Mouse (Mus musculus) embryonic facial prominence, embryonic 13.5 days (tissue): ENCODE measurements around the gene Abcf2. TPM values are rescaled to one million over a fixed set of nuclear protein-coding genes. Genes with fewer than 3 reads are reported as not detected.

ENCODE experiments used
- ATAC-seq: fragments of 200-750 bp; cut with Nextera tagmentation; 2 replicates; pipeline ENCODE4 v1.8.0; 2017; ENCODE audit warnings: low read depth; ENCODE audit not compliant: insufficient number of reproducible peaks, insufficient read depth, low FRiP score, low TSS enrichment
- H3K27ac ChIP-seq: fragments of 300-500 bp; sonication (generic); 2 replicates; pipeline ENCODE4 v1.5.1; 2015; ENCODE audit warnings: moderate library complexity, mild to moderate bottlenecking, inconsistent platforms
- H3K27me3 ChIP-seq: fragments of 300-500 bp; sonication (generic); 2 replicates; pipeline ENCODE4 v1.6.1; 2015; ENCODE audit warnings: mild to moderate bottlenecking, inconsistent platforms
- H3K36me3 ChIP-seq: fragments of 300-500 bp; sonication (generic); 2 replicates; pipeline ENCODE4 v1.6.1; 2015; ENCODE audit warnings: mild to moderate bottlenecking, inconsistent platforms
- H3K4me1 ChIP-seq: fragments of 300-500 bp; sonication (generic); 2 replicates; pipeline ENCODE4 v1.6.1; 2015; ENCODE audit warnings: inconsistent platforms
- H3K4me2 ChIP-seq: fragments of 300-500 bp; sonication (generic); 2 replicates; pipeline ENCODE4 v1.6.1; 2015; ENCODE audit warnings: moderate library complexity, mild to moderate bottlenecking, inconsistent platforms
- H3K4me3 ChIP-seq: fragments of 300-500 bp; sonication (generic); 2 replicates; pipeline ENCODE4 v1.5.1; 2015; ENCODE audit warnings: mild to moderate bottlenecking, inconsistent platforms
- H3K9ac ChIP-seq: fragments of 300-500 bp; sonication (generic); 2 replicates; pipeline ENCODE4 v1.6.1; 2015; ENCODE audit warnings: mild to moderate bottlenecking, inconsistent platforms
- H3K9me3 ChIP-seq: fragments of 300-500 bp; sonication (generic); 2 replicates; pipeline ENCODE4 v1.6.1; 2016; ENCODE audit warnings: inconsistent platforms
- WGBS: fragments of 180-500 bp; shearing (Covaris S2); methylation state at CpG from one replicate; pipeline ENCODE4 v1.1.7; 2015; ENCODE audit warnings: mixed read lengths; 5-methylcytosine and 5-hydroxymethylcytosine counted together
- polyA plus RNA-seq: library from polyadenylated mRNA; unstranded; fragments of >200 nt; fragmentation: Nextera tagmentation; extraction: Ambion mirVana; gene quantifications from 2 replicates; pipeline ENCODE4 v1.2.1, GENCODE M21; 2015

Gene Abcf2
- polyA plus RNA-seq = 112 and 115 TPM in 2 replicates

DNA sequence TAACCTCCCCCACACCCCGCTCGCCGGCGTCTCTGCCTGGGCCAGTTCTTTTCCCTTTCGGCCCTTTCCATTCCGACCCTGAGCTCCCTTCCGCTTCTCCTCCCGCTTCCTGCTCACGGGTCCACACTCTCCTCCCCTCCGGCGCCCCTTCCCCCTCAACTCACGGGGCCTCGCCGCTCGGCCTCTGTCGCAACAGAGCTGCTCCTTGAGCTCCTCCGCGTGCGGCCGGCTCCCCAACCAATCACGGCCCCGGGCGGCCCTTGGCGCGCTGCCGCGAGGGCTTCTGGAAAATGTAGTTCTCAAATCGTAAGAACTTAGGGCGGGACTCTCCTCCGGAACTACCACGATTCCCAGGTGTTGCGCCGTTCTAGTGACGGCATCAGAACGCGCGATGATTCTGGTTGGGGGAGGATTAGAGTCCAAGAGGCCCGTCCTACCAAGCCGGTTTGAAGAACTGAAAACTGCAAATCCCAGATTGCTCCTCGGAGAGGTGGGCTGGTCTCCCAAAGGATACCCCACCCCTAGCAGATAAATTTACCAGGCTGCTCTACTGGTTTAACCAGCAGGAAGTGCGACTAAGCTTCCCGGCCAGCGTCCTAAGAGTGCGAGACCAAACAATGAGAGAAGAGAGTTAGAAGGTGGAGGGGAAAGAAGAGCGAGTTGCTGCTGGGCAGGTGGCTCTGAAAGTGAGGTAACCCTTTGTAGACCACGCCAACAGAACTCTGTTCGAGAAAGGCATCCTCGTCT lies at the start of gene Abcf2:
Abcf2 (minus strand) TSS at position 285 of the 747 bp plus-strand sequence.
- H3K4me1 ChIP-seq = peaks cover 14% of the 10 kb centered on the region
- no peaks in the 10 kb centered on the region for H3K9me3 ChIP-seq
- peak within 1 kb of the TSS; percentile 78 for H3K27ac ChIP-seq
- peak; percentile 97 for ATAC-seq
- no peaks in the 10 kb centered on the region for H3K27me3 ChIP-seq
- H3K36me3 ChIP-seq = peaks cover 30% of the 10 kb centered on the region
- H3K4me2 ChIP-seq = peak within 1 kb of the TSS; percentile 81
- WGBS = under 1% methylated on average over 48 of the region's 48 CpGs
- peak within 1 kb of the TSS; percentile 88 for H3K9ac ChIP-seq
- peak within 1 kb of the TSS; percentile 82 for H3K4me3 ChIP-seq

- H3K36me3 ChIP-seq = no peaks in the 10 kb centered on the region
- H3K4me3 ChIP-seq = peak overlapping the region; percentile 55; the same call in 1 of the 2 replicates
- WGBS = 37% methylated on average over 4 of the region's 4 CpGs
- peak overlapping the region; percentile 93 for H3K4me2 ChIP-seq
- H3K9me3 ChIP-seq = no peaks in the 10 kb centered on the region
- ATAC-seq = no peak
- H3K4me1 ChIP-seq = peaks cover 21% of the 10 kb centered on the region
- H3K27ac ChIP-seq = no peak overlapping the region
- peaks cover 48% of the 10 kb centered on the region for H3K27me3 ChIP-seq
- peak overlapping the region; percentile 74; the same call in 1 of the 2 replicates for H3K9ac ChIP-seq
Observed at GRCm38 (mm10) chr5:24624822-24625120, 47.5 kb upstream of the Abcf2 start.

GRCm38 (mm10) chr5:24623986-24624821 lies 46.9 kb upstream of the Abcf2 start, which contains the start of gene Smarcd3:
TSS of gene Smarcd3 (minus strand) at chr5:24624411.
- peaks cover 22% of the 10 kb centered on the region for H3K4me1 ChIP-seq
- H3K27me3 ChIP-seq = peaks cover 48% of the 10 kb centered on the region
- peak within 1 kb of the TSS; percentile 93 for H3K4me2 ChIP-seq
- peak; percentile 48; the same call in 1 of the 2 replicates for ATAC-seq
- no peaks in the 10 kb centered on the region for H3K36me3 ChIP-seq
- H3K27ac ChIP-seq = no peak within 1 kb of the TSS
- H3K9me3 ChIP-seq = no peaks in the 10 kb centered on the region
- peak within 1 kb of the TSS; percentile 55 for H3K4me3 ChIP-seq
- WGBS = 2% methylated on average over 37 of the region's 37 CpGs
- H3K9ac ChIP-seq = peak within 1 kb of the TSS; percentile 74

DNA sequence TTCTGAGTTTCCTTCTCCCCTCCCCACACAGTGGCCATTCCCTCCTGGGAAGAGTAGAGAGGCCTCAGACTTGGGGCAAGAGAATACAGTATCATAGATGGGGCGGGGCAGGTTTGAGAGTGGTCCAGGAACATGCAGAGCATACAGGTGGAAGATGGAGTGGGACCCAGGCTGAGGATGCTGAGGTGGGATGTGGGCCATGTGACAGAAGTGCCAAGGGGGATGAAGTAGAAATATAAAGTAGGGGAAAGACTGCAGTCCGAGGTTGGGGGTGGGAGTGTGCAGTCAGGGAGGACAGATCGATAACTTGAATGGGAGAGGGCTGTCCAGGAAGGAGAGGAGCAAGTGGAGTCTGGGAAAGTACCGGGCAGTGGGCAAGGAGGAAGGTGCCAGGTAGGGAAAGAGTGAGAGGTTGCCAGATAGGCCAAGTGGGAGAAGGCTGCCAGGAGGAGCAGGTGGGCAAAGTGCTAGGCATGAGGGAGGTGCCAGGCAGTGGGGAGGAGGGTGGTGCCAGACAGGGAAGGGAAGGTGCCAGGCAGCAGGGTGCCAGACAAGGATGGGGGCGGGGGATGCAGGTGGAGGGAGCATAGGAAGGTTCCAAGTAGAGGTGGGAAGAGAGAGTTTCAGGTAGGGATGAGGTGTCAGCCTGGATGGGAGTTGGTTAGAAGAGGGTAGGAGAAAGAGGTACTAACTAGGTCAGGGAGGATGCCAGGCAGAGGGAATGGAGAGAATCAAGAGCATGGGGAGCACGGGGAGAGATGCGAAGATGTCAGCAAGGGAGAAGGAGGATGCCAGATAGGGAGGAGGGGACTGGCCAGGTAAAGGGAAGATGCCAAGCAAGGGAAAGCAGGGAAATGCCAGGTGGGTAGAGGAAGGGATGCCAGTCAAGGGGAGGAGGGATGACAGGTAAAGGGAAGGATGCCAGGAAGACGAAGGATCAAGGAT lies 46.0 kb upstream of the Abcf2 start:
- peak overlapping the region; percentile 93 for H3K4me2 ChIP-seq
- H3K27me3 ChIP-seq = peaks cover 48% of the 10 kb centered on the region
- no peaks in the 10 kb centered on the region for H3K36me3 ChIP-seq
- peak overlapping the region; percentile 55 for H3K4me3 ChIP-seq
- H3K9me3 ChIP-seq = no peaks in the 10 kb centered on the region
- peak overlapping the region; percentile 74 for H3K9ac ChIP-seq
- H3K4me1 ChIP-seq = peaks cover 22% of the 10 kb centered on the region
- no peak overlapping the region for H3K27ac ChIP-seq
- WGBS = 43% methylated on average over 8 of the region's 8 CpGs
- ATAC-seq = no peak

GRCm38 (mm10) chr5:24622386-24623040 lies 45.2 kb upstream of the Abcf2 start:
- Histone ChIP-seq H3K4me2 (no peak overlapping the region), H3K4me3 (no peak overlapping the region), H3K9ac (0 out of 2 replicates have a peak overlapping the region, but pooled peaks have one; percentile 27), H3K9me3 (no peaks in the 10 kb centered on the region), H3K27ac (no peak overlapping the region), H3K36me3 (no peaks in the 10 kb centered on the region), H3K27me3 (peaks cover 48% of the 10 kb centered on the region), H3K4me1 (peaks cover 22% of the 10 kb centered on the region)
- ATAC-seq = no peak
- 54% methylated on average over 7 of the region's 7 CpGs for WGBS

- Histone ChIP-seq H3K36me3 (no peaks in the 10 kb centered on the region), H3K9me3 (no peaks in the 10 kb centered on the region), H3K4me3 (no peak overlapping the region), H3K27ac (peak overlapping the region; percentile 48; the same call in 1 of the 2 replicates), H3K4me1 (peaks cover 22% of the 10 kb centered on the region), H3K9ac (no peak overlapping the region), H3K4me2 (no peak overlapping the region), H3K27me3 (peaks cover 43% of the 10 kb centered on the region)
- no peak for ATAC-seq
- 67% methylated on average over 8 of the region's 8 CpGs for WGBS
Observed at GRCm38 (mm10) chr5:24620626-24621025, 43.4 kb upstream of the Abcf2 start.

GRCm38 (mm10) chr5:24620116-24620515 lies 42.8 kb upstream of the Abcf2 start:
- H3K27ac ChIP-seq = peak overlapping the region; percentile 48; the same call in 1 of the 2 replicates
- WGBS = 38% methylated on average over 8 of the region's 8 CpGs

GRCm38 (mm10) chr5:24618921-24619320 lies 41.7 kb upstream of the Abcf2 start:
- Histone ChIP-seq H3K36me3 (no peaks in the 10 kb centered on the region), H3K9ac (no peak overlapping the region), H3K4me1 (peaks cover 15% of the 10 kb centered on the region), H3K9me3 (no peaks in the 10 kb centered on the region), H3K27ac (no peak overlapping the region), H3K4me3 (no peak overlapping the region), H3K4me2 (no peak overlapping the region), H3K27me3 (peaks cover 29% of the 10 kb centered on the region)
- 67% methylated on average over 3 of the region's 3 CpGs for WGBS
- no peak for ATAC-seq

More at GRCm38 (mm10) chr5:24620116-24620515, 42.8 kb upstream of the Abcf2 start:
- no peak overlapping the region for H3K4me2 ChIP-seq
- H3K9ac ChIP-seq = no peak overlapping the region
- peaks cover 40% of the 10 kb centered on the region for H3K27me3 ChIP-seq
- H3K9me3 ChIP-seq = no peaks in the 10 kb centered on the region
- H3K36me3 ChIP-seq = no peaks in the 10 kb centered on the region
- no peak overlapping the region for H3K4me3 ChIP-seq
- peaks cover 22% of the 10 kb centered on the region for H3K4me1 ChIP-seq
- no peak for ATAC-seq

GRCm38 (mm10) chr5:24615097-24615496 lies 37.8 kb upstream of the Abcf2 start:
- no peak for ATAC-seq
- H3K4me2 ChIP-seq = no peak overlapping the region
- H3K4me3 ChIP-seq = no peak overlapping the region
- H3K4me1 ChIP-seq = peaks cover 15% of the 10 kb centered on the region
- no peak overlapping the region for H3K9ac ChIP-seq
- H3K27ac ChIP-seq = no peak overlapping the region
- no peaks in the 10 kb centered on the region for H3K9me3 ChIP-seq
- H3K36me3 ChIP-seq = no peaks in the 10 kb centered on the region
- no peaks in the 10 kb centered on the region for H3K27me3 ChIP-seq
- 58% methylated on average over 6 of the region's 6 CpGs for WGBS

DNA sequence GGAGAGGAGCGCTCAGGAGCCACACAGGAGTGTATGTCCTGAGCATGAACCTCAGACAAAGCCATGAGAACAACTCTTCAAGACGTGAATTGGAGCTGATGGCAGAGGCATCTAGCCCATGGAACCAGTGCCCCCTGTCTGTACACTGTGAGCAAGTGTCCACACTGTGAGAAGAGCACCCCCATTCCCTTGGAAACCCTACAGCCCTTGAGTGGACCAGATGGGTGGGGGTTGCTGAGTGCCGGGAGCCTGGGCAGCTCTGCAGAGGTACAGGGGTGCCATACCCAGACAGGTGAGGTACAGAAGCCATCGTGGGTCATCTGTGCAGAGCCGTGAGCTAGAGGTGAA lies 35.0 kb upstream of the Abcf2 start:
- Histone ChIP-seq H3K27me3 (no peaks in the 10 kb centered on the region), H3K4me3 (no peak overlapping the region), H3K27ac (no peak overlapping the region), H3K4me2 (no peak overlapping the region), H3K9me3 (no peaks in the 10 kb centered on the region), H3K9ac (no peak overlapping the region), H3K4me1 (peaks cover 11% of the 10 kb centered on the region), H3K36me3 (no peaks in the 10 kb centered on the region)
- 62% methylated on average over 5 of the region's 5 CpGs for WGBS
- 0 out of 2 replicates have a peak, but pooled peaks have one; percentile 10 for ATAC-seq
